ENCODE assay signal across 9 mouse cellular contexts in genomic region chr5:71976571-71977061, GRCm38 (mm10).
A peak's percentile ranks its signal among the peaks of the same experiment; 100 is the strongest.
DNase-seq lines count a peak whose midpoint lies in the region; ATAC-seq and TF ChIP-seq lines count a peak whose summit lies in the region.
"Had no signal": no experiment of that assay in that cellular context is flagged by ENCODE, and none has a peak within 500 bp of the region (broad histone marks: within the 10 kb centered on the region; RNA-seq: fewer than 3 reads in every experiment).

No protein-coding gene starts in this region.

- H3K4me2 ChIP-seq in kidney, embryonic 14.5 days (replicated peaks; ENCODE audit: low read depth, low read length), result no peak overlapping the region
- H3K4me2 ChIP-seq: limb, embryonic 12.5 days had no signal

- WGBS in kidney, embryonic 14.5 days, result 65% methylated on average over 5 of the region's 5 CpGs

- peak; percentile 56 for DNase-seq in heart, adult 11 months
- DNase-seq in heart, adult 9 months (ENCODE audit: low spot score in 2 of 2), result no peak
- peak; percentile 55 for DNase-seq in frontal cortex, postnatal 10 days (ENCODE audit: low spot score in 2 of 2)
- DNase-seq in left cerebral cortex, adult 2 months (ENCODE audit: extremely low spot score in 1 of 2, low spot score in 2 of 2), result peak; percentile 53 to 58
- peak; percentile 84 to 92 for DNase-seq in right cerebral cortex, postnatal 10 days (ENCODE audit: low spot score in 2 of 2)
- DNase-seq in adrenal gland, postnatal 25 days, result no peak
- DNase-seq in heart, postnatal 4 days, result no peak

- H3K4me1 ChIP-seq in kidney, embryonic 14.5 days (ENCODE audit: control insufficient read depth, insufficient read depth, low read length), result no peaks in the 10 kb centered on the region
- H3K4me1 ChIP-seq: limb, embryonic 12.5 days had no signal

- no peak overlapping the region for H3K9ac ChIP-seq in kidney, embryonic 14.5 days (ENCODE audit: low read depth, low read length)
- H3K9ac ChIP-seq: limb, embryonic 12.5 days had no signal

- no peaks in the 10 kb centered on the region for H3K36me3 ChIP-seq in kidney, embryonic 14.5 days (ENCODE audit: control insufficient read depth, insufficient read depth, low read length)
- H3K36me3 ChIP-seq: limb, embryonic 12.5 days had no signal

- ATAC-seq in kidney, embryonic 14.5 days (ENCODE audit: low FRiP score, low TSS enrichment), result no peak

- H3K27ac ChIP-seq in left cerebral cortex, adult 2 months, result peak overlapping the region; percentile 79
- no peak overlapping the region for H3K27ac ChIP-seq in kidney, embryonic 14.5 days (ENCODE audit: low read depth, low read length)
- H3K27ac ChIP-seq: limb, embryonic 12.5 days had no signal

- H3K4me3 ChIP-seq in left cerebral cortex, adult 2 months, result no peak overlapping the region
- no peak overlapping the region for H3K4me3 ChIP-seq in kidney, embryonic 14.5 days (ENCODE audit: low read length)
- H3K4me3 ChIP-seq: limb, embryonic 12.5 days had no signal

- H3K9me3 ChIP-seq in kidney, embryonic 14.5 days (ENCODE audit: control insufficient read depth, low read length), result no peaks in the 10 kb centered on the region
- H3K9me3 ChIP-seq: limb, embryonic 12.5 days had no signal

- intact Hi-C loops in left cerebral cortex, adult 2 months (cut with DNase I), result no loop called here

- no peak; the same call in 1 of the 2 replicates for TF ChIP-seq CTCF in left cerebral cortex, adult 2 months (IDR thresholded peaks at IDR 0.05)

- H3K27me3 ChIP-seq in kidney, embryonic 14.5 days (ENCODE audit: control insufficient read depth, insufficient read depth, low read length), result no peaks in the 10 kb centered on the region
- H3K27me3 ChIP-seq: limb, embryonic 12.5 days had no signal

Comparison
In these comparisons a context has a peak if more than half of its experiments do, and no peak if none do; other contexts are left out.
1. DNase-seq: peak in heart, adult 11 months (single experiment), frontal cortex, postnatal 10 days (2 of 2), left cerebral cortex, adult 2 months (2 of 2) and right cerebral cortex, postnatal 10 days (2 of 2); none in heart, adult 9 months (0 of 2), adrenal gland, postnatal 25 days (single experiment) and heart, postnatal 4 days (single experiment).